ENCODE assay signal across 8 mouse cellular contexts in the genomic region with DNA sequence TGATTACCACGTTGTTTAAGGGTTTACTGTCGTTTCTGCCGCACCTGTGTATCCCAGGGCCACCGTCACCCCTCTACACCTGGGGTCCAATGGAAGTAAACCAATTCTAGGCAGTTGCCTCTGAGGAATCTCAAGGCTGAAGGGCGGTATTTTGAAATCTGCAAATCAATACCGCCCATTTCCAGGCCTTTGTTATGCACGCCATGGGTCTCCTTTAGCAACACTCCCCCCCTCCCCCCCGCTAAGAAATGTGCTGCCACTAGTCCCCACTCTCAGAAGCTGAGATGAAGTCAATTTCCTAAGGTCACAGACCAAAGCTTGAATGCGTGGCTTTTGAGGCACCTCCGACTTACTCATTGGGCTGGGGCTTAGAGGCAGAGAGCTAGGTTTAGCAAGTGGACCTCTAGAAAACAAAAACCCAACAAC. TPM values are rescaled to one million over a fixed set of nuclear protein-coding genes. Genes with fewer than 3 reads are reported as not detected.
DNase-seq lines count a peak whose midpoint lies in the region; ATAC-seq lines count a peak whose summit lies in the region.

No protein-coding gene starts in this region.

- peak; percentile 29 for DNase-seq in cerebellum, adult 11-12 months
- peak; percentile 1 for DNase-seq in thymus, postnatal 25 days
- DNase-seq in thymus, postnatal 0 days (ENCODE audit: low spot score), result no peak
- no peak for DNase-seq in B cell, adult 2 months
- no peak for DNase-seq in layer of hippocampus, adult 9-11 months

- H3K27me3 ChIP-seq in intestine, embryonic 15.5 days (replicated peaks), result no peaks in the 10 kb centered on the region
- no peaks in the 10 kb centered on the region for H3K27me3 ChIP-seq in midbrain, embryonic 12.5 days

- H3K9me3 ChIP-seq in intestine, embryonic 15.5 days, result no peaks in the 10 kb centered on the region
- H3K9me3 ChIP-seq in midbrain, embryonic 12.5 days, result no peaks in the 10 kb centered on the region

- peak overlapping the region; percentile 23; the same call in 1 of the 2 replicates for H3K27ac ChIP-seq in intestine, embryonic 15.5 days
- peak overlapping the region; percentile 84 for H3K27ac ChIP-seq in midbrain, embryonic 12.5 days (replicated peaks)

- 0 out of 2 replicates have a peak, but pooled peaks cover 5% of the 10 kb centered on the region for H3K36me3 ChIP-seq in intestine, embryonic 15.5 days
- H3K36me3 ChIP-seq in midbrain, embryonic 12.5 days, result peaks cover 16% of the 10 kb centered on the region

- H3K9ac ChIP-seq in intestine, embryonic 15.5 days, result peak overlapping the region; percentile 98; the same call in 1 of the 2 replicates
- H3K9ac ChIP-seq in midbrain, embryonic 12.5 days (replicated peaks), result peak overlapping the region; percentile 91

- 0 out of 2 replicates have a peak, but pooled peaks cover 3% of the 10 kb centered on the region for H3K4me1 ChIP-seq in intestine, embryonic 15.5 days (replicated peaks)
- peaks cover 15% of the 10 kb centered on the region for H3K4me1 ChIP-seq in midbrain, embryonic 12.5 days

- WGBS in intestine, embryonic 15.5 days, result 8% methylated on average over 10 of the region's 10 CpGs
- WGBS in midbrain, embryonic 12.5 days, result 2% methylated on average over 10 of the region's 10 CpGs

- no peak for ATAC-seq in cerebellum, adult (ENCODE audit: insufficient number of reproducible peaks, low FRiP score, low TSS enrichment)
- ATAC-seq in intestine, embryonic 15.5 days, result peak; percentile 51
- ATAC-seq in midbrain, embryonic 12.5 days (ENCODE audit: low FRiP score, low read depth), result peak; percentile 61

- H3K4me2 ChIP-seq in intestine, embryonic 15.5 days (replicated peaks), result peak overlapping the region; percentile 73
- peak overlapping the region; percentile 63 for H3K4me2 ChIP-seq in midbrain, embryonic 12.5 days (replicated peaks)

- H3K4me3 ChIP-seq in intestine, embryonic 15.5 days (replicated peaks), result peak overlapping the region; percentile 98
- peak overlapping the region; percentile 96 for H3K4me3 ChIP-seq in midbrain, embryonic 12.5 days

RNA-seq across cellular contexts. Expression of gene Rif1, which starts 0.6 kb away (rescaled TPM):
- 32.5 and 38.2 TPM in 2 replicates for polyA plus RNA-seq in thymus, postnatal 0 days (2015; fragmentation: Nextera tagmentation; extraction: Ambion mirVana)
- polyA plus RNA-seq in intestine, embryonic 15.5 days (2015; fragmentation: Nextera tagmentation; extraction: Ambion mirVana), result 26.9 and 28.7 TPM in 2 replicates
- 50.8 and 51.4 TPM in 2 replicates for polyA plus RNA-seq in midbrain, embryonic 12.5 days (2016; fragmentation: Nextera tagmentation; extraction: Ambion mirVana)

RNA-seq across cellular contexts. Expression of gene Tnfaip6, which starts 34.3 kb away (rescaled TPM):
- polyA plus RNA-seq in thymus, postnatal 0 days (2015; fragmentation: Nextera tagmentation; extraction: Ambion mirVana), result 2.7 and 2.9 TPM in 2 replicates
- 2.5 and 3.6 TPM in 2 replicates for polyA plus RNA-seq in intestine, embryonic 15.5 days (2015; fragmentation: Nextera tagmentation; extraction: Ambion mirVana)
- 14.1 and 19.6 TPM in 2 replicates for polyA plus RNA-seq in midbrain, embryonic 12.5 days (2016; fragmentation: Nextera tagmentation; extraction: Ambion mirVana)

Comparison
In these comparisons a context has a peak if more than half of its experiments do, and no peak if none do; other contexts are left out.
1. DNase-seq: peak in cerebellum, adult 11-12 months (single experiment) and thymus, postnatal 25 days (single experiment); none in thymus, postnatal 0 days (single experiment), B cell, adult 2 months (0 of 2) and layer of hippocampus, adult 9-11 months (single experiment).